Mouse (Mus musculus) neural tube, embryonic 14.5 days (tissue): ENCODE measurements around the gene Enox1. TPM values are rescaled to one million over a fixed set of nuclear protein-coding genes. Genes with fewer than 3 reads are reported as not detected.

Source experiments
- ATAC-seq: fragments of 200-750 bp; cut with Nextera tagmentation; 2 replicates; pipeline ENCODE4 v1.8.0; 2017; ENCODE audit warnings: low read depth, mild to moderate bottlenecking, moderate TSS enrichment, moderate library complexity
- H3K27ac ChIP-seq: fragments of 300-500 bp; sonication (generic); 2 replicates; pipeline ENCODE4 v1.5.1; 2014; ENCODE audit warnings: low read depth, mild to moderate bottlenecking, control low read depth, low read length, moderate library complexity, mixed read lengths
- H3K27me3 ChIP-seq: fragments of 300-500 bp; sonication (generic); 2 replicates; pipeline ENCODE4 v1.6.1; 2014; ENCODE audit warnings: low read length; ENCODE audit not compliant: control insufficient read depth, insufficient read depth
- H3K36me3 ChIP-seq: fragments of 300-500 bp; sonication (generic); 2 replicates; pipeline ENCODE4 v1.6.1; 2014; ENCODE audit warnings: low read length, mixed read lengths; ENCODE audit not compliant: control insufficient read depth, insufficient read depth
- H3K4me1 ChIP-seq: fragments of 300-500 bp; sonication (generic); 2 replicates; pipeline ENCODE4 v1.6.1; 2014; ENCODE audit warnings: low read length; ENCODE audit not compliant: control insufficient read depth, insufficient read depth
- H3K4me2 ChIP-seq: fragments of 300-500 bp; sonication (generic); 2 replicates; pipeline ENCODE4 v1.6.1; 2014; ENCODE audit warnings: mild to moderate bottlenecking, low read depth, low read length, control low read depth
- H3K4me3 ChIP-seq: fragments of 300-500 bp; sonication (generic); 2 replicates; pipeline ENCODE4 v1.5.1; 2014; ENCODE audit warnings: low read depth, low read length, control low read depth, mixed read lengths
- H3K9ac ChIP-seq: fragments of 300-500 bp; sonication (generic); replicated peaks from 2 replicates; pipeline ENCODE4 v1.6.1; 2014; ENCODE audit warnings: low read depth, mild to moderate bottlenecking, control low read depth, low read length, mixed read lengths
- H3K9me3 ChIP-seq: fragments of 300-500 bp; sonication (generic); 2 replicates; pipeline ENCODE4 v1.6.1; 2016; ENCODE audit warnings: low read length; ENCODE audit not compliant: control insufficient read depth
- WGBS: fragments of 180-500 bp; shearing (Covaris S2); extraction: QIAGEN DNeasy Blood & Tissue Kit; methylation state at CpG from one replicate; pipeline ENCODE4 v1.1.7; 2014; 5-methylcytosine and 5-hydroxymethylcytosine counted together
- polyA plus RNA-seq: library from polyadenylated mRNA; unstranded; fragments of >200 nt; fragmentation: Nextera tagmentation; extraction: Ambion mirVana; gene quantifications from 2 replicates; pipeline ENCODE4 v1.2.1, GENCODE M21; 2014

Enox1 gene
- polyA plus RNA-seq, 1 experiment from 2014 or later: 36.2 TPM

DNA sequence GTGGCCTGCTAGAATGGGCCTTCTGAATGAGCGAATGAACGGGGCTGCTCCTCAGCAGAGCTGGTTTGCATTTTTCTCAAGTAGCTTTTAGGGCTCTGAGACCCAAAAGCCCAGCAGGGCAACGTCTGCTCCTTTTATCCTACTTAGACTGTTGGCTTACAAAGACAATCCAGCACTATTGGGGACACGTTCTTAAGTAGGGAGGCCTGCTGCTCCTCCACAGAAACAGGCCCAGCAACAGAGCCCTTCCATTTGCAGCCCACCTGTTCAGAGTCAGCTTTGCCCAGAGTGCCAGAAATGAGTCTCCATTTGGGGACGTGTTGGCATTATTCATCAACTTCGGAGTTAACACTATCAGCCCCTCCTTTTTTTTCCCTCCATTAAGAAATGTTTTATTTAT is 548.4 kb downstream of the Enox1 start:
- 19% methylated on average over 6 of the region's 6 CpGs for WGBS

DNA sequence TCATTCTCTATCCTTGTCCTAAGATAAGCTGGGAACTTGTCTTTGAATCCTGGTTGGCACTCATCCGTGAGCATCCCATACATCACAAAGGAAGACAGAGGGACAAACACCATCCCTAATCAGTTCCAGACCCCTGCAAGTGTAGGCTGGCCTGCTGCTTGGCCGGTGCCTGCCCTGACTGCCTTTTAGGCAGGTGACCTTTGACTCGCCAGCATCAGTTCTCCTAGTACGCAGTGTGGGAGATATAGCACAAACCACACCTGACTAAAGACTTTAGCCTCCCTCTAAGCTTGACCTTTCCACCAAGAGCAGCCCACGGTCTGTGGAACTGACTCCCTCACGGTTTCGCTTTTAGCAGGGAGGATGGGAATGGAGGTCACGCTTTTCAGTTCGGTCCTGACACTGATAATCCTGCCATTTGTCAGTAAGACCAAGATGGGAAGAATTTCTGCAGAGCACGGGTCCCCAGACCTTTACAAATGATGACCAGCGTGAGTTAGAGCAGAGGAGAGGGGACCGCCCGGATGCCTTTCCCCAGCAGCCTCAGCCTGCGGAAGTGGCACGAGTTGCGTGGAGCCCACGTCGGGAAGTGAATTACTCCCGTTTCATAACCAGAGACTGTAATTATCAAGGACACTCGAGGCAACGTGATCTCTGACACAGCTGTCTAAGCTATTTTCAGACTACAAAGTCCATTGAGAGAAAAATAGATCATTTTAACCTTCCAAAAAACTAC is 550.1 kb downstream of the Enox1 start:
- no peaks in the 10 kb centered on the region for H3K27me3 ChIP-seq
- H3K4me3 ChIP-seq: no peak overlapping the region
- no peak overlapping the region for H3K27ac ChIP-seq
- no peaks in the 10 kb centered on the region for H3K36me3 ChIP-seq
- WGBS: 77% methylated on average over 21 of the region's 21 CpGs
- no peaks in the 10 kb centered on the region for H3K4me1 ChIP-seq
- no peak overlapping the region for H3K9ac ChIP-seq
- no peak for ATAC-seq
- no peak overlapping the region for H3K4me2 ChIP-seq
- H3K9me3 ChIP-seq: no peaks in the 10 kb centered on the region

More for the DNA sequence above, 548.4 kb downstream of the Enox1 start:
- Histone ChIP-seq H3K27me3 (no peaks in the 10 kb centered on the region), H3K9me3 (no peaks in the 10 kb centered on the region), H3K27ac (no peak overlapping the region), H3K36me3 (no peaks in the 10 kb centered on the region), H3K4me1 (no peaks in the 10 kb centered on the region), H3K9ac (no peak overlapping the region), H3K4me3 (no peak overlapping the region), H3K4me2 (no peak overlapping the region)
- ATAC-seq: no peak

DNA sequence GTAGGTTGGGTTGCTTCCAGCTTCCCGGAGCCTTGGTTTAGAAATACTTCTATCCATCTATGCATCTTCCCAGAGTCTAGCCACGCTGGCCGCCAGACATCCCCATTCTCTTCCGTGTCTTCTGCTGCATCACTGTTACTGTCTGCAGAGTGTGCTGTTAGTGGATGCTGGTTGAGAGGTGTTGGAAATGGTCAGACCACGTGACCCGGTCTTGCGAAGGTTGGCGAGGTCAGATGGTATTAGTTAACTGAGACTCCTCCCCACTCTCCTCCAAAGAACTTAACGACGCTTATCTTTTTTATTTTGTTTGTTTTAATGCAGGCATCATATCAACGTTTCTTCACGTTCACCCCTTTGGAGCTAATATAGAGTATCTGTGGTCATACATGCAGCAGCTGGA is 550.7 kb downstream of the Enox1 start:
- H3K36me3 ChIP-seq: no peaks in the 10 kb centered on the region
- no peaks in the 10 kb centered on the region for H3K9me3 ChIP-seq
- no peak for ATAC-seq
- no peaks in the 10 kb centered on the region for H3K4me1 ChIP-seq
- H3K9ac ChIP-seq: no peak overlapping the region
- no peak overlapping the region for H3K4me2 ChIP-seq
- 87% methylated on average over 12 of the region's 12 CpGs for WGBS
- no peak overlapping the region for H3K27ac ChIP-seq
- no peaks in the 10 kb centered on the region for H3K27me3 ChIP-seq
- no peak overlapping the region for H3K4me3 ChIP-seq

DNA sequence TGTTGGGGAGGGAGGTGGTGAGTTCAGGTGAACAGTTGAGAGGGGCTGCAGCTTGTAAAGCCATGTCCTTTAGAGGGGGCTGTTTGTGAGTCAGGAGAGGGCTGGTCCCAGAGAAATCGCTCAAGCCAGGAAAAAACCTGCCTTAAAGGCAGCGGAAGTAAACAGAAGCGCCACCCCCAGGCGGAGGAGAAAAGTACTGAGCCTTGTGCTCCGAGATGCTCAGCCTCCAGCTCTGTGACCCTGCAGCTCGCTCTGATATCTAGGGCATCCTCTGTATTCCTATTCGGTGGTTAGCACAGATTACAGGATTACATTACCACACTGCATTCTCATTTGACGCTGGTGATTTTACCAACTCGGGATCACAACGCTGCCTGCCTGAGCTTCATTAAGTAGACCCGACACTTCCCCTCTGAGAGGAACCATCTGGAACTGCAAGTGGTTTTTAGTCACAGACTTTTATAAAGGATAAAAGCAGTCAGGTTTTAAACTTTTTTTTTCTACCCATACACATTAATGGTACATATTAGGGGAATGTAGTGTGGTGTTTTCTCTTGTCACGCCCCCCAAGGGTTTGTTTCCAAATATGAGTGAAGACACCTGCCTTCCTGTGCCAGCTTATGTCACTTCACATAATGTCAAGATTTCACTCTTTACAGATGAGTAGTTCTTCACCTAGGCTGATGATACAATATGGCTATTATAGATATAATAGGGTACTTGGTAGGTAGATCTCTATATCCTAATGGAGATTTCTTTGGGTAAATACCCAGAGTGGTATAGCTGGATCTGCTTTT is 552.0 kb downstream of the Enox1 start:
- H3K4me2 ChIP-seq: no peak overlapping the region
- H3K36me3 ChIP-seq: no peaks in the 10 kb centered on the region
- H3K9me3 ChIP-seq: no peaks in the 10 kb centered on the region
- no peak overlapping the region for H3K27ac ChIP-seq
- no peak overlapping the region for H3K4me3 ChIP-seq
- no peaks in the 10 kb centered on the region for H3K4me1 ChIP-seq
- H3K27me3 ChIP-seq: no peaks in the 10 kb centered on the region
- ATAC-seq: no peak
- no peak overlapping the region for H3K9ac ChIP-seq
- 67% methylated on average over 12 of the region's 12 CpGs for WGBS

DNA sequence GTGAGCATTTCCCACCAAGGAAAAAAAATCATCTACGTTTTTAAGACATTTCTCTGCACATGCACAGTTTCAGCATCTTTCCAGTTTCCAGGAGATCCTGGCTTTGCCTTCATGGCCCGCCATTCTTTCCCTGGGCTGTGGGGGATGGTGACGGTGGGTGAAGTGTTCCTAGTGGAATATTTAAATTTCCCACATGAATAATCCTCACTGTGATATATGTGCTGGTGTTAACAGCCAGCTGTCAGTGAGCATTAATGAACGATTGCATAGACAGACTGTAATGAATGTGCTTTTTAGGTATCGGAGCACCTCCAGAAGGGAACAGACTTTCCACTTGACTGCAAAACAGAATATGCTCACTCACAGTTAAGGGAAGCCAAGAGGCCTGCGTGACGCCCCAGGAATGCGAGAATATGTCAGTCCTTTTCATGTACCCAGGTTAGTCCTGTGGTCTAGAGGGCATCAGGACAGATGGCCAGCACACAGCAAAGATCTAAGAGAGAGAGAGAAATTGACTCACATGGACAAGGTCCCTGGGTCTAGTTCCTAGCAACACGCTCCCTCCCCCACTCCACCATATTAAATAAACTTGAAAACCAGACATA is 558.5 kb downstream of the Enox1 start:
- no peaks in the 10 kb centered on the region for H3K27me3 ChIP-seq
- H3K9me3 ChIP-seq: no peaks in the 10 kb centered on the region
- 52% methylated on average over 9 of the region's 9 CpGs for WGBS
- no peak overlapping the region for H3K9ac ChIP-seq
- H3K36me3 ChIP-seq: no peaks in the 10 kb centered on the region
- H3K27ac ChIP-seq: no peak overlapping the region
- H3K4me3 ChIP-seq: no peak overlapping the region
- no peaks in the 10 kb centered on the region for H3K4me1 ChIP-seq
- H3K4me2 ChIP-seq: no peak overlapping the region
- ATAC-seq: peak; percentile 61; the same call in 1 of the 2 replicates

DNA sequence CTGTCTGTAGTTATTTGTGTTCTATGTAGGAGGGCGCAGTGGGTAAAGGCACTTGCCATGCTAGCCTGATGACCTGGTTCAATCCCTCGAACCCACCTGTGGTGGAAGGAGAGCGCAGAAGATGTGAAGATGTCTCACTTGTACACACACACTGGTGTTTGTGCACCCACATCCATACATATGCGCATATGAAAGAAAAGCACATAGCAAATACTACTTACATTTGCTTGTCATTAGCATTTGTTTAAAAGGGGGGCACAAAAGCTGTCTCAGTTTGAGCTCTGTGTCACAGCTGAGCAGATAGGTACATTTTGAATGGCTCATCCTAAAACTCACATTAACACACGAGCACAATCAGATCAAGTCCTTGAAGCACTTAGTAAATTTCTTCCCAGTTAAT is 560.4 kb downstream of the Enox1 start:
- no peaks in the 10 kb centered on the region for H3K27me3 ChIP-seq
- no peak overlapping the region for H3K27ac ChIP-seq
- WGBS: 87% methylated on average over 5 of the region's 5 CpGs
- H3K9ac ChIP-seq: no peak overlapping the region
- no peaks in the 10 kb centered on the region for H3K4me1 ChIP-seq
- H3K4me2 ChIP-seq: no peak overlapping the region
- no peaks in the 10 kb centered on the region for H3K9me3 ChIP-seq
- no peaks in the 10 kb centered on the region for H3K36me3 ChIP-seq
- no peak overlapping the region for H3K4me3 ChIP-seq
- ATAC-seq: no peak

DNA sequence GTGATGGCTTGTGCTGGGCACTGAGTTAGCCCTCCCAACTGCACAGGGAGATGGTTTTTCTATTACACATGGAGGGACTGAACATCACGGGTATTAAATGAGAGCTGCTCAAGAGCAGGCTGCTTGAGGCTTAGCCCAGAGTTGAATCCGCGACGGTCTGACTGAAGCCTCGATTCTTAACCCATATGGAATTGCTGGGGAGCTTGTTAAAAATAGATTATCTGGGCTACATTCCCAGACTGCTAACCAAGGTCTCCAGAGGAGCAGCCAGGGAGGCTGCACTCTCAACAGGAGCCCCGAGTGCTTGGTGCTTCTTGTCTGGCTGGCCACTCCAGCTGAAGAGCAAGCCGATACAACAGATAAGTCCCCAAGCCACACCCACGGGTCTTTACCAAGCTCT is 562.3 kb downstream of the Enox1 start:
- Histone ChIP-seq H3K27me3 (no peaks in the 10 kb centered on the region), H3K4me3 (no peak overlapping the region), H3K36me3 (no peaks in the 10 kb centered on the region), H3K9me3 (no peaks in the 10 kb centered on the region), H3K4me1 (no peaks in the 10 kb centered on the region), H3K9ac (no peak overlapping the region), H3K27ac (no peak overlapping the region), H3K4me2 (no peak overlapping the region)
- WGBS: 73% methylated on average over 8 of the region's 8 CpGs
- ATAC-seq: no peak

DNA sequence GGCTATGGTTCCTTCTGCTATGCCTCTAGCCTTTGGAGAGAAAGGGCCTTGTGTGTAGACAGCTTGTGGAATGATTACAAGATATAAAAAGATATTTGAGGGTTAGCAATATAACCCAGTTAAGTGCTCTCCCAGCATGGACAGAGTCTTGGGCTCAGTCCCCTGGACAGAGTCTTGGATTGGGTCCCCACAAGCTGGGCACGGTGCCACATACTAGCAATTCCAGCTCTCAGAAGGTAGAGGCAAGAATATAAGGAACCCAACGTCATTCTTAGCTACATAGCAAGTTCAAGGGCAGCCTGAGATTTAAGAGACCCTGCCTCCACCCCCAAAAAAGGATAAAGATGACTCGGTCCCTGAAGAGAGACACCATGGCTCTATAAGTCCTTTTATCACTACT is 581.5 kb downstream of the Enox1 start:
- Histone ChIP-seq H3K4me1 (no peaks in the 10 kb centered on the region), H3K27me3 (no peaks in the 10 kb centered on the region), H3K4me2 (no peak overlapping the region), H3K27ac (no peak overlapping the region), H3K9ac (no peak overlapping the region), H3K4me3 (no peak overlapping the region), H3K9me3 (no peaks in the 10 kb centered on the region), H3K36me3 (no peaks in the 10 kb centered on the region)
- ATAC-seq: no peak
- WGBS: 81% methylated on average over 3 of the region's 3 CpGs

DNA sequence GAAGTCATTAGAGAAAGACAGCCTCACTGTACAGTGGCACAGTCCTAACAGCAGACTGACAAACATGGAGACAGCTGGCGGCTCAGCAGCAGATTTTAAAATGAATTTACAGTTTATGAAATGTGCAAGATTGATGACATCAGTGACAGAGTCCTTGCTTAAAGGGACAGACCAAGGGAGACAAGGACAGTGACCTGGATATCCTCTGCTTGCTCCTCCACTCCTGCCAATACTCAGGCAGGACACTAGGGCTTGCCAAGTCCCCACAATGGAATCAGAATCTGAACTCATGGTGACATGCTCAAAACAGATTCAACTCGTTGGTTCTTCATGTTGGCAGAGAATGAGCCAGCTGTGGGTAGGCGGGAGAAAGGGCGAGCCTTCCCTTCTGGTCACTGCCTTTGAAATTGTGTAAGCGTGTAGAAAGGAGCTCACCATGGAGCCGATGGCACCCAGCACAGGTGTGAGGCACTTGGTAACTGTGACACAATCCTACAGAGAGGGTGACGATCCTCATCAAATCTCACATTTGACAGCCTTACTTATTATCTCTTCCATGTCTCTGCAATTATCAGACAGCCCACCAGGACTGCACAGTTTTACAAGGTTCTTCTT is 582.3 kb downstream of the Enox1 start:
- Histone ChIP-seq H3K4me2 (no peak overlapping the region), H3K4me3 (no peak overlapping the region), H3K4me1 (no peaks in the 10 kb centered on the region), H3K27ac (no peak overlapping the region), H3K36me3 (no peaks in the 10 kb centered on the region), H3K9me3 (no peaks in the 10 kb centered on the region), H3K9ac (no peak overlapping the region), H3K27me3 (no peaks in the 10 kb centered on the region)
- no peak for ATAC-seq
- WGBS: 83% methylated on average over 7 of the region's 7 CpGs
